Comparison of ENCODE assay signal across 23 mouse cellular contexts in the genomic region with DNA sequence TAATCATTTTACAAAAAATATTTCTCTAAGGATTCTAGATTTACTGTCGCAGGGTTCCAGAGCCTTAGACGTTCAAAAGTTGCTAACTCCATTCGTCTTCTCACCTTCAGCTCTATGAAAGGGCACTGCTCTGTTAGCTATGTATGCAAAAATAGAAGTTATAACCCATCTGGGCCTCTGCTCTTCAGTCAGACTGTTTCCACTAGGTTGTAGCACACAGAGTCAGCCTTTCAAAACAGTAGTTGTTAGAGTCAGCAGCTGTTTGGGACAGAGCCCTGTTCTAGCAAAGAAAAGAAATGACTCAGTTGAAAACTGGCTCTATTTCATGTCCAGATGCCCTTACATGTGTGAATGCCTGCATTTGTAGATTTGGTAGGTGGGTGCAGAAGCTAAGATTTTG.
A peak's percentile ranks its signal among the peaks of the same experiment; 100 is the strongest.
DNase-seq lines count a peak whose midpoint lies in the region; ATAC-seq and TF ChIP-seq lines count a peak whose summit lies in the region.
"Had no signal": no experiment of that assay in that cellular context is flagged by ENCODE, and none has a peak within 500 bp of the region (broad histone marks: within the 10 kb centered on the region; RNA-seq: fewer than 3 reads in every experiment).

No protein-coding gene starts in this region.

- H3K9ac ChIP-seq in heart, adult 2 months (ENCODE audit: low read depth, low read length) = no peak overlapping the region
- no peak overlapping the region for H3K9ac ChIP-seq in heart, embryonic 16.5 days (ENCODE audit: low read length)
- no peak overlapping the region for H3K9ac ChIP-seq in CH12.LX (ENCODE audit: insufficient read depth, low read depth)
- H3K9ac ChIP-seq in intestine, postnatal 0 days (ENCODE audit: low read depth, low read length) = no peak overlapping the region
- H3K9ac ChIP-seq: embryonic facial prominence, embryonic 13.5 days; forebrain, embryonic 12.5 days; forebrain, postnatal 0 days; hindbrain, embryonic 15.5 days; kidney, embryonic 15.5 days had no signal

- H3K27me3 ChIP-seq in heart, adult 2 months (ENCODE audit: control insufficient read depth, insufficient read depth, low read length) = no peaks in the 10 kb centered on the region
- no peaks in the 10 kb centered on the region for H3K27me3 ChIP-seq in heart, embryonic 16.5 days (ENCODE audit: control insufficient read depth, insufficient read depth, low read length)
- no peaks in the 10 kb centered on the region for H3K27me3 ChIP-seq in CH12.LX (replicated peaks)
- no peaks in the 10 kb centered on the region for H3K27me3 ChIP-seq in intestine, postnatal 0 days (replicated peaks; ENCODE audit: control insufficient read depth, insufficient read depth, low read length)
- H3K27me3 ChIP-seq: embryonic facial prominence, embryonic 13.5 days; forebrain, embryonic 12.5 days; hindbrain, embryonic 15.5 days; kidney, embryonic 15.5 days had no signal

- no peak for TF ChIP-seq CTCF in heart, adult 2 months (IDR thresholded peaks at IDR 0.05)
- TF ChIP-seq CTCF in CH12.LX (conservative IDR thresholded peaks at IDR 0.05 in 1 of 2, IDR thresholded peaks at IDR 0.05 in 1 of 2; ENCODE audit: low read depth in 2 of 2, low read length in 2 of 2) = no peak
- TF ChIP-seq CTCF in intestine, postnatal 0 days (IDR thresholded peaks at IDR 0.05; ENCODE audit: low read depth) = no peak

- no peak overlapping the region for H3K4me2 ChIP-seq in heart, embryonic 16.5 days (ENCODE audit: low read depth, low read length)
- peak overlapping the region; percentile 10; the same call in 1 of the 2 replicates for H3K4me2 ChIP-seq in CH12.LX (ENCODE audit: insufficient read depth, low read depth, poor library complexity, severe bottlenecking)
- no peak overlapping the region for H3K4me2 ChIP-seq in intestine, postnatal 0 days (replicated peaks; ENCODE audit: low read depth)
- H3K4me2 ChIP-seq: embryonic facial prominence, embryonic 13.5 days; forebrain, embryonic 12.5 days; hindbrain, embryonic 15.5 days; kidney, embryonic 15.5 days had no signal

- H3K36me3 ChIP-seq in heart, adult 2 months (ENCODE audit: control insufficient read depth, insufficient read depth, low read length) = peaks cover 4% of the 10 kb centered on the region; the same call in 1 of the 2 replicates
- H3K36me3 ChIP-seq in heart, embryonic 16.5 days (ENCODE audit: control insufficient read depth, insufficient read depth) = no peaks in the 10 kb centered on the region
- H3K36me3 ChIP-seq in CH12.LX (replicated peaks in 1 of 2; ENCODE audit: control insufficient read depth in 1 of 2, insufficient read depth in 1 of 2, low read length in 1 of 2) = peaks cover 0 to 1% of the 10 kb centered on the region in 2 experiments
- H3K36me3 ChIP-seq in intestine, postnatal 0 days (ENCODE audit: control insufficient read depth, insufficient read depth) = no peaks in the 10 kb centered on the region
- H3K36me3 ChIP-seq: embryonic facial prominence, embryonic 13.5 days; forebrain, embryonic 12.5 days; hindbrain, embryonic 15.5 days; kidney, embryonic 15.5 days had no signal

- ATAC-seq in heart, embryonic 16.5 days (replicated peaks; ENCODE audit: extremely low read depth, insufficient read depth, low FRiP score) = no peak
- ATAC-seq in intestine, postnatal 0 days = no peak
- ATAC-seq in megakaryocyte, adult 5-6 weeks (ENCODE audit: poor library complexity, severe bottlenecking) = no peak
- ATAC-seq: forebrain, postnatal 0 days had no signal

- 66% methylated on average over 3 of the region's 3 CpGs for WGBS in heart, adult 2 months
- 66% methylated on average over 3 of the region's 3 CpGs for WGBS in heart, embryonic 16.5 days
- 85% methylated on average over 3 of the region's 3 CpGs for WGBS in intestine, postnatal 0 days

- peaks cover 2% of the 10 kb centered on the region; the same call in 1 of the 2 replicates for H3K79me2 ChIP-seq in heart, adult 2 months (replicated peaks; ENCODE audit: control insufficient read depth, insufficient read depth, low read length)
- H3K79me2 ChIP-seq in CH12.LX (replicated peaks; ENCODE audit: control insufficient read depth, extremely low read depth, insufficient read depth, poor library complexity, severe bottlenecking) = no peaks in the 10 kb centered on the region

- no peaks in the 10 kb centered on the region for H3K9me3 ChIP-seq in heart, embryonic 16.5 days (replicated peaks; ENCODE audit: control insufficient read depth, low read length)
- no peaks in the 10 kb centered on the region for H3K9me3 ChIP-seq in CH12.LX (replicated peaks; ENCODE audit: low read length)
- H3K9me3 ChIP-seq in intestine, postnatal 0 days (ENCODE audit: control insufficient read depth) = no peaks in the 10 kb centered on the region
- H3K9me3 ChIP-seq: embryonic facial prominence, embryonic 13.5 days; forebrain, embryonic 12.5 days; hindbrain, embryonic 15.5 days; kidney, embryonic 15.5 days had no signal

- H3K4me1 ChIP-seq in heart, adult 2 months (ENCODE audit: control insufficient read depth, insufficient read depth, low read length) = no peaks in the 10 kb centered on the region
- peaks cover 2% of the 10 kb centered on the region; the same call in 1 of the 2 replicates for H3K4me1 ChIP-seq in heart, embryonic 16.5 days (ENCODE audit: control insufficient read depth, insufficient read depth, low read length)
- H3K4me1 ChIP-seq in CH12.LX (ENCODE audit: control insufficient read depth in 1 of 2, insufficient read depth in 2 of 2) = peaks cover 3 to 53% of the 10 kb centered on the region in 2 experiments; a peak in 2 of 4 replicates
- H3K4me1 ChIP-seq in intestine, postnatal 0 days (replicated peaks; ENCODE audit: control insufficient read depth, insufficient read depth, low read length) = no peaks in the 10 kb centered on the region
- H3K4me1 ChIP-seq: embryonic facial prominence, embryonic 13.5 days; forebrain, embryonic 12.5 days; hindbrain, embryonic 15.5 days; kidney, embryonic 15.5 days had no signal

- intact Hi-C loops in heart, adult 2 months (cut with DNase I) = no loop called here
- intact Hi-C loops in heart, postnatal 10 days (cut with DNase I) = no loop called here

- peak overlapping the region; percentile 3; the same call in 1 of the 2 replicates for H3K27ac ChIP-seq in heart, adult 2 months
- peak overlapping the region; percentile 52 for H3K27ac ChIP-seq in heart, embryonic 16.5 days (ENCODE audit: low read length)
- H3K27ac ChIP-seq in CH12.LX (ENCODE audit: insufficient read depth, low read depth) = no peak overlapping the region
- H3K27ac ChIP-seq in intestine, postnatal 0 days (ENCODE audit: low read depth, low read length) = no peak overlapping the region
- H3K27ac ChIP-seq: embryonic facial prominence, embryonic 13.5 days; forebrain, embryonic 12.5 days; gastrocnemius, adult 2 months; hindbrain, embryonic 15.5 days; kidney, embryonic 15.5 days had no signal

- no peak overlapping the region for H3K4me3 ChIP-seq in heart, adult 2 months
- no peak overlapping the region for H3K4me3 ChIP-seq in heart, embryonic 16.5 days (ENCODE audit: low read length)
- no peak overlapping the region for H3K4me3 ChIP-seq in CH12.LX (replicated peaks in 1 of 3; ENCODE audit: low read depth in 2 of 3, low read length in 2 of 3, poor library complexity in 1 of 3)
- no peak overlapping the region for H3K4me3 ChIP-seq in intestine, postnatal 0 days (ENCODE audit: low read depth, low read length)
- H3K4me3 ChIP-seq: embryonic facial prominence, embryonic 13.5 days; forebrain, embryonic 12.5 days; gastrocnemius, adult 2 months; hindbrain, embryonic 15.5 days; kidney, embryonic 15.5 days had no signal

- in situ Hi-C loops in CH12.LX (cut with MboI; ENCODE audit: low pct_ligation_motif_present, low pct_unique_long_range_greater_than_20kb, low sequenced_read_pairs) = no loop called here

- DNase-seq in heart, adult 2 months = no peak
- no peak for DNase-seq in heart, postnatal 10 days
- no peak for DNase-seq in heart, adult 9 months (ENCODE audit: low spot score in 2 of 2)
- peak; percentile 53 for DNase-seq in CH12.LX (ENCODE audit: extremely low read depth)
- peak; percentile 60 for DNase-seq in induced T-regulatory cell, adult 2 months (ENCODE audit: low read depth)
- DNase-seq: adrenal gland, postnatal 10 days; B cell, adult 2 months; cerebellum, adult 11-12 months; cerebellum, adult 9-11 months; cerebellum, postnatal 36 days; forebrain, postnatal 0 days; gastrocnemius, adult 2 months; gastrocnemius, postnatal 36 days; heart, adult 18-20 months; heart, postnatal 14 days; kidney, adult 18-20 months had no signal

- dilution Hi-C loops in CH12.LX (cut with MboI; ENCODE audit: extremely low pct_ligation_motif_present, extremely low pct_unique_long_range_greater_than_20kb, low sequenced_read_pairs) = no loop called here

- no peak for TF ChIP-seq EP300 in heart, adult 2 months (IDR thresholded peaks at IDR 0.05; ENCODE audit: insufficient read depth, low read depth, low read length)
- TF ChIP-seq EP300 in CH12.LX (IDR thresholded peaks at IDR 0.05; ENCODE audit: low read length) = no peak; the same call in 1 of the 2 replicates

- no peak for TF ChIP-seq POLR2A in heart, adult 2 months (IDR thresholded peaks at IDR 0.05; ENCODE audit: insufficient read depth, low read depth, low read length)
- TF ChIP-seq POLR2A in CH12.LX (IDR thresholded peaks at IDR 0.05; ENCODE audit: low read depth, low read length) = no peak

- no peak for TF ChIP-seq RAD21 in CH12.LX (IDR thresholded peaks at IDR 0.05; ENCODE audit: low read depth, low read length)

TF ChIP-seq in CH12.LX, 34 proteins besides CTCF, POLR2A, EP300 and RAD21:
- TF ChIP-seq ELF1 (IDR thresholded peaks at IDR 0.05; ENCODE audit: low read depth, low read length) = no peak
- no peak for TF ChIP-seq SMC3 (IDR thresholded peaks at IDR 0.05; ENCODE audit: low read depth, low read length)
- no peak for TF ChIP-seq ZMIZ1 (IDR thresholded peaks at IDR 0.05; ENCODE audit: low read depth, low read length)
- no peak for TF ChIP-seq USF2 (conservative IDR thresholded peaks at IDR 0.05; ENCODE audit: low read depth, low read length)
- TF ChIP-seq IRF4 (IDR thresholded peaks at IDR 0.05; ENCODE audit: low read depth, low read length) = 0 out of 2 replicates have a peak, but pooled peaks have one; percentile 58
- peak; percentile 8; the same call in 1 of the 2 replicates for TF ChIP-seq JUND (conservative IDR thresholded peaks at IDR 0.05; ENCODE audit: low read depth, low read length)
- no peak for TF ChIP-seq UBTF (IDR thresholded peaks at IDR 0.05; ENCODE audit: low read depth, low read length)
- peak; percentile 72; the same call in 1 of the 2 replicates for TF ChIP-seq MEF2A (IDR thresholded peaks at IDR 0.05; ENCODE audit: borderline replicate concordance, low read depth, low read length)
- 0 out of 2 replicates have a peak, but pooled peaks have one; percentile 16 for TF ChIP-seq MAFK (IDR thresholded peaks at IDR 0.05; ENCODE audit: insufficient replicate concordance, low read length)
- no peak for TF ChIP-seq MAZ (IDR thresholded peaks at IDR 0.05; ENCODE audit: low read depth, low read length)
- TF ChIP-seq NELFE (IDR thresholded peaks at IDR 0.05; ENCODE audit: low read depth, low read length) = no peak
- TF ChIP-seq ZC3H11A (IDR thresholded peaks at IDR 0.05; ENCODE audit: low read depth, low read length) = no peak
- TF ChIP-seq TCF12 (IDR thresholded peaks at IDR 0.05; ENCODE audit: low read depth, low read length) = peak; percentile 27; the same call in 1 of the 2 replicates
TF ChIP-seq in CH12.LX: peak in this region for 5.

Comparison
In these comparisons a context has a peak if more than half of its experiments do, and no peak if none do; other contexts are left out.
1. DNase-seq: peak in CH12.LX (single experiment) and induced T-regulatory cell, adult 2 months (single experiment); none in heart, adult 2 months (0 of 2), heart, postnatal 10 days (0 of 2) and heart, adult 9 months (0 of 2).
2. H3K27ac ChIP-seq: peak in heart, adult 2 months (single experiment) and heart, embryonic 16.5 days (single experiment); none in CH12.LX (single experiment) and intestine, postnatal 0 days (single experiment).